Mouse (Mus musculus) olfactory bulb, adult 2 months (tissue): ENCODE results near the gene Cct8l1. TPM values are rescaled to one million over a fixed set of nuclear protein-coding genes. Genes with fewer than 3 reads are reported as not detected.

Source experiments
- H3K27ac ChIP-seq: fragments of 200-500 bp; 2 replicates; pipeline ENCODE4 v1.5.1; 2012; ENCODE audit warnings: low read depth, low read length; ENCODE audit not compliant: insufficient read depth
- H3K4me1 ChIP-seq: fragments of 200-500 bp; 2 replicates; pipeline ENCODE4 v1.6.1; 2012; ENCODE audit warnings: low read length; ENCODE audit not compliant: control insufficient read depth, insufficient read depth
- H3K4me3 ChIP-seq: fragments of 200-500 bp; 2 replicates; pipeline ENCODE4 v1.5.1; 2012; ENCODE audit warnings: mild to moderate bottlenecking, low read depth, low read length, moderate library complexity; ENCODE audit not compliant: insufficient read depth
- CTCF ChIP-seq: fragments of 200-500 bp; IDR thresholded peaks from 2 replicates; pipeline ENCODE4 v1.5.1; 2012; ENCODE audit warnings: low read depth, mild to moderate bottlenecking, low read length, moderate library complexity; ENCODE audit not compliant: insufficient read depth
- POLR2A ChIP-seq: fragments of 200-500 bp; IDR thresholded peaks from 2 replicates; pipeline ENCODE4 v1.6.1; 2012; ENCODE audit warnings: mild to moderate bottlenecking, low read depth, low read length, moderate library complexity; ENCODE audit not compliant: insufficient read depth
- WGBS: fragments of 180-500 bp; shearing (Covaris S2); methylation state at CpG from one replicate; pipeline ENCODE4 v1.1.7; 2018; 5-methylcytosine and 5-hydroxymethylcytosine counted together
- polyA plus RNA-seq: library from polyadenylated mRNA; stranded (reverse); fragments of >200 nt; gene quantifications from 2 replicates; pipeline ENCODE4 v1.2.4, GENCODE M21; 2012; ENCODE audit warnings: low replicate concordance; ENCODE audit not compliant: missing spikeins, insufficient read depth, insufficient read length

The Cct8l1 gene
- polyA plus RNA-seq, 1 experiment: not detected

DNA sequence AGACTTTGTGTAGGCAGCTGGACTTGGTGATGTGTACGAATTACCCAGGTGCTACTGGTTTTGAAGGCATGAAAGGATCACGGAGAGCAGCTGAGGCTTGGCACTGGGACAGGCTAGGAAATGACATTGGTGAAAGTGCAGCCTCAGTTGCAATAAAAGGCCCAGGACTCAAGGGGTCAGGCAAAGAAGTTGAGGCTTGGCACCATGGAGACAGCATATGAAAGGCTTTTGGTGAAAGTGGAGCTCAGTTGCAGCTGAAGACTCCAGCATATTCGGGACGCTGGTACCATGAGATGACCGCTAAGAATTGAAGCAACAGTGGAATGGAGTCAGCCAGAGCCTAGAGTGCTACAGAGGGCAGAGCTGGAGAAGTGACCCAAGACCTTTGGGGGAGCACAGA, 39.8 kb downstream of the Cct8l1 start:
- no peak for TF ChIP-seq CTCF
- no peak for TF ChIP-seq POLR2A
- Histone ChIP-seq H3K4me3 (no peak overlapping the region), H3K27ac (no peak overlapping the region), H3K4me1 (no peaks in the 10 kb centered on the region)
- WGBS: 78% methylated on average over 5 of the region's 5 CpGs

DNA sequence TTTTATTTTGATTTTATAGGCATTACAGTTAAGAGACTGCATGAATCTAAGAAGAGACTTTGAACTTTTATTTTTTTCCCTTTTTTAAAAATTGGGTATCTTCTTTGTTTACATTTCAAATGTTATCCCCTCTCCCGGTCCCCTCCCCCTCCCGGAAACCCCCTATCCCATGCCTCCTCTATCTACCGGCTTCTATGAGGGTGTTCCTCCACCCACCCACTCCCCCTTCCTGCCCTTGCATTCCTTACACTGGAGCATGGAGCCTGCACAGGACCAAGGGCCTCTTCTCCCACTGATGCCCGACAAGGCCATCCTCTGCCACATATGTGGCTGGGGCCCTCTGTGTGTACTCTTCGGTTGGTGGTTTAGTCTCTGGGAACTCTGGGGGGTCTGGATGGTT, 40.5 kb downstream of the Cct8l1 start:
- no peak overlapping the region for H3K27ac ChIP-seq
- no peak for TF ChIP-seq POLR2A
- TF ChIP-seq CTCF: no peak
- 85% methylated on average over 5 of the region's 5 CpGs for WGBS
- H3K4me1 ChIP-seq: no peaks in the 10 kb centered on the region
- H3K4me3 ChIP-seq: no peak overlapping the region

Other genes starting within 250 kb of the Cct8l1 start
- 81.0 and 137 TPM in 2 replicates for gene Kmt2c, start 17.3 kb upstream of the Cct8l1 start, polyA plus RNA-seq
- gene Xrcc2, start 189.8 kb downstream of the Cct8l1 start, polyA plus RNA-seq: not detected in 2 replicates
- gene Actr3b, start 243.9 kb downstream of the Cct8l1 start, polyA plus RNA-seq: not detected in 2 replicates